Mouse (Mus musculus): ENCODE results near the gene Zswim1. TPM values are rescaled to one million over a fixed set of nuclear protein-coding genes. Genes with fewer than 3 reads are reported as not detected.

Gene Zswim1
- polyA plus RNA-seq, 2 experiments: 2.0 to 4.6 TPM

DNA sequence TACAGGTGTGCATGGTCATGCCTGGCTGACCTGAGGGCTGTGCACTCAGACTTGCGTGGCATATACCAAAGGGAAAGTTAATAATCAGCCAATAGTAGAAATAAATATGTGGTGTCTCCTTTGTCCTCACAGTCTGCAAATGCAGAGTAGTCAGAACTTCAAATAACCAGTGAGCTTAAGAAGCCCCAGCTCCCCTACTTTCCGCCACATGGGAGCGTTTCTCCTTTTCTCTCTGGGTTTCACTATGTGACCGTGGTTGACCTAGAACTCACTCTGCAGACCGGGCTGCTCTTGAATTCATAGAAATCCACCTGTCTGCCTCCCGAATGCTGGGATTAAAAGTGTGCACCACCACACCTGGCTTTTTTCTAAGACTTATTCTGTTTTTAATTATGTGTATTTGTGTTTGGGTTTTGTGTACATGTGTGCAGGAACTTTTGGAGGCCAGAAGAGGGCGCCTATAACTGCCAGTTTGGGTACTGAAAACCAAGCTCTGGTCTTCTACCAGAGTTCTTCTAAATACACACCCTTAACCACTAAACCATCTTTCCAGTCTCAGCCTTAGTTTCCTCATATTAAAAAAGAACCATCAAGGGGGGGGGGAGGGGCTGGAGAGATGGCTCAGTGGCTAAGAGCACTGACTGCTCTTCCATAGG lies 38.4 kb upstream of the Zswim1 start:
- DNase-seq (ENCODE audit: low read depth in 3 of 3, low spot score in 3 of 3): no peak
- H3K27ac ChIP-seq: no peak overlapping the region
- peaks cover 14 to 24% of the 10 kb centered on the region in 2 experiments for H3K4me1 ChIP-seq (replicated peaks; ENCODE audit: control insufficient read depth in 2 of 2, insufficient read depth in 2 of 2, low read length in 1 of 2)
- WGBS (ENCODE audit: insufficient replicate concordance): 63% methylated on average over 7 of the region's 7 CpGs
- H3K9ac ChIP-seq (replicated peaks): no peak overlapping the region
- no peak overlapping the region for H3K4me3 ChIP-seq (ENCODE audit: insufficient read depth in 1 of 2, low read depth in 2 of 2, low read length in 2 of 2)
- no peaks in the 10 kb centered on the region for H3K9me3 ChIP-seq (ENCODE audit: control insufficient read depth, low read length)
- peaks cover 12% of the 10 kb centered on the region for H3K27me3 ChIP-seq (ENCODE audit: control insufficient read depth, insufficient read depth, low read length)
- H3K4me2 ChIP-seq (ENCODE audit: low read depth): no peak overlapping the region
- no peak for ATAC-seq (ENCODE audit: insufficient read depth)
- TF ChIP-seq CTCF (IDR thresholded peaks at IDR 0.05; ENCODE audit: low read depth) (peak; percentile 44; the same call in 1 of the 2 replicates), EP300 (IDR thresholded peaks at IDR 0.05; ENCODE audit: low read depth) (no peak)
- no peaks in the 10 kb centered on the region for H3K36me3 ChIP-seq (replicated peaks; ENCODE audit: control insufficient read depth, insufficient read depth, low read depth)

DNA sequence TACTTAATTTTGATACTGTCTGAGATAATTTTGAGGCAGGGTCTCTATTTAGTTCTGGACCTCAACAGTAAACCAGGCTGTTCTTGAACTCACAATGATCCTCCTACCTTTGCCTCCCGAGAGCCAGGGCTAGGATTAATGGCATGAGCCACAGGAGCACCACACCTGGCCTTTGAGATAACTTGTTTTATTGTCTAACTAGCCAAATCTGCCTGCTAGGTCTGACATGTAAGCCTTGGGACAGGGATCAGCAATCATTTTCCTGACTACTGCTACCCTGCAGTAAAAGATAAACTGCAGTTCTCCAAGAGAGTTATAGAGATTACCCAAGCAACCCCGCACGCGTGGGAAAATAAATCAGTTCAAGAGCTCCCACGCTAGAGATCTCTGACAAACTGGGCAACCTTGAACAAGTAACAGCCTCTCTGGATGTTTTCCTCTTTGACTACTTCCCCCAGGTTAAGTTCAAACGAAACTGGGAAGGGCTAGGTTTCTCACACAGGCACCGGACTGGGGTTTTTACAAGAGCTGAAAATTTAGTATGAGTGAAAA lies 37.5 kb upstream of the Zswim1 start:
- ATAC-seq (ENCODE audit: insufficient read depth): no peak
- H3K4me3 ChIP-seq (ENCODE audit: insufficient read depth in 1 of 2, low read depth in 2 of 2, low read length in 2 of 2): peak overlapping the region; percentile 47 to 56

DNA sequence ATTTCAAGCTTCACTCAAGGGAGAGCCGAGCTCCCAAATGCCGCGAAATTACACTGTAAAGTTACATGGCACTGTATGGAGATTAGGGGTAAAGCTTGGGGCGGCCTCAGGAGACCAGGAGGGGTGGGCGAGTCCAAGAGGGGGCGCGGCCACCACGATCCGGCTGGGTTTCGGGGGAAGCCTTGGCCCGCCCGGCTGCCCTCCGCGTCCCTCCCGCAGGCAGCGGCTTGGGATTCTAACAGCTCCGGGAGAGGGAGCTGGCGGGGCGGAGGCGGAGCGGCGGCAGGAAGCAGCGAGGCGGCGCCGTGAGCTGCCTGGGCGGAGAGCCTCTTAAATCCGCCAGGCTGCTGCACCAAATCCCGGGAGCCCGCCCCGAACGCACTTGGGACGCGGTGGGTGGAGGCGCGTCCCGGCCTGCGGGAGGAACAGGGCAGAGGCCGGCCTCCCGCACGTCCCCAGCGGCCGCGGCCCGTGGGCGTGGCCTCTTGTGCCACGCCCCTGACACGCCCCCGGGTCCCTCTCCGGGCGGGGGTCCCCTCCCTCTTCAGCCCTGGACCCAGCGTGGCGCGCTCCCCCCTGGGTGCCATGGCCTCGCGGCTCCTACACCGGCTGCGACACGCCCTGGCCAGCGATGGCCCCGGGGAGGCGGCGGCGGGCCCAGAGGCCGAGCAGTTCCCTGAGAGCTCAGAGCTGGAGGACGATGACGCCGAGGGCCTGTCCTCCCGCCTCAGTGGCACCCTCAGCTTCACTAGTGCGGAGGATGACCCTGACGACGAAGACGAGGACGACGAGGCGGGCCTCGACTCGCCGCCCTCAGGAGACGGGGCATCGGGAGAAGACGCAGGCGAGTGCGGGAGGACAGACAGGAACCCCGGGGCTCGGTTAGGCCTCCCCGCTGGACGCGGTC lies 36.8 kb upstream of the Zswim1 start, which contains the start of gene Snx21:
Gene Snx21, plus strand, starts transcription at position 343 of the 907 bp plus-strand sequence.
- DNase-seq (ENCODE audit: low read depth in 3 of 3, low spot score in 3 of 3) (peak; percentile 62 to 74 (median 65)), ATAC-seq (ENCODE audit: insufficient read depth) (peak; percentile 85)
- peak within 1 kb of the TSS; percentile 68 for H3K4me2 ChIP-seq (ENCODE audit: low read depth)
- H3K36me3 ChIP-seq (replicated peaks; ENCODE audit: control insufficient read depth, insufficient read depth, low read depth): no peaks in the 10 kb centered on the region
- TF ChIP-seq CTCF (IDR thresholded peaks at IDR 0.05; ENCODE audit: low read depth): peak; percentile 58
- peak; percentile 7; the same call in 1 of the 2 replicates for TF ChIP-seq EP300 (IDR thresholded peaks at IDR 0.05; ENCODE audit: low read depth)
- H3K4me3 ChIP-seq (ENCODE audit: insufficient read depth in 1 of 2, low read depth in 2 of 2, low read length in 2 of 2): peak within 1 kb of the TSS; percentile 47 to 56
- peak within 1 kb of the TSS; percentile 38 for H3K27ac ChIP-seq
- H3K27me3 ChIP-seq (ENCODE audit: control insufficient read depth, insufficient read depth, low read length): peaks cover 7% of the 10 kb centered on the region
- peaks cover 14 to 28% of the 10 kb centered on the region in 2 experiments for H3K4me1 ChIP-seq (replicated peaks; ENCODE audit: control insufficient read depth in 2 of 2, insufficient read depth in 2 of 2, low read length in 1 of 2)
- under 1% methylated on average over 77 of the region's 89 CpGs for WGBS (ENCODE audit: insufficient replicate concordance)
- H3K9me3 ChIP-seq (ENCODE audit: control insufficient read depth, low read length): no peaks in the 10 kb centered on the region
- peak within 1 kb of the TSS; percentile 65 for H3K9ac ChIP-seq (replicated peaks)

More for the DNA sequence above, 37.5 kb upstream of the Zswim1 start:
- Histone ChIP-seq H3K9ac (replicated peaks) (peak overlapping the region; percentile 65), H3K4me2 (ENCODE audit: low read depth) (peak overlapping the region; percentile 68), H3K36me3 (replicated peaks; ENCODE audit: control insufficient read depth, insufficient read depth, low read depth) (no peaks in the 10 kb centered on the region), H3K9me3 (ENCODE audit: control insufficient read depth, low read length) (no peaks in the 10 kb centered on the region), H3K4me1 (replicated peaks; ENCODE audit: control insufficient read depth in 2 of 2, insufficient read depth in 2 of 2, low read length in 1 of 2) (peaks cover 14 to 25% of the 10 kb centered on the region in 2 experiments), H3K27ac (no peak overlapping the region), H3K27me3 (ENCODE audit: control insufficient read depth, insufficient read depth, low read length) (peaks cover 7% of the 10 kb centered on the region)
- TF ChIP-seq CTCF (IDR thresholded peaks at IDR 0.05; ENCODE audit: low read depth) (no peak), EP300 (IDR thresholded peaks at IDR 0.05; ENCODE audit: low read depth) (no peak)
- 5% methylated on average over 7 of the region's 7 CpGs for WGBS (ENCODE audit: insufficient replicate concordance)
- DNase-seq (ENCODE audit: low read depth in 3 of 3, low spot score in 3 of 3): no peak

DNA sequence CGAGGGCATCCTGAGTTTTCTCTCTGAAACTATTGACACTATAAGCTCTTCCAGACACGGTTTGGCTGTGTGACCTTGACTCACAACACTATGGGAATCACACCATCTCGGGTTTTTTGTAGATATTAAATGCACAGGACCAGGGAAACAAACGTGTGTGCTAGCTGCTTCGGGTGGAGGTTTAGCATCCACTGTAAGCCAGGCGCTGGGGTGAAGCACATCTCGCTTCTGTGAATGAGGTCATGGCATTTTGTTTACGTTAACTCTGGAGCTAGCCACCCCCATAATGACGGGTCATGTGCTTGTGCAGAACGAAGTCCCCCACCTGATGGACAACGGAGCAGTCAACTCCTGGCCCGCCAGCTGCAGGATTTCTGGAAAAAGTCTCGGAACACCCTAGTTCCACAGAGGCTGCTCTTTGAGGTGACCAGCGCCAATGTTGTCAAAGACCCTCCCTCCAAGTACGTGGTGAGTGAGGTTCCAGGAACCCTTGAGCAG lies 36.0 kb upstream of the Zswim1 start:
- Histone ChIP-seq H3K4me2 (ENCODE audit: low read depth) (peak overlapping the region; percentile 68), H3K27me3 (ENCODE audit: control insufficient read depth, insufficient read depth, low read length) (peaks cover 7% of the 10 kb centered on the region), H3K9me3 (ENCODE audit: control insufficient read depth, low read length) (no peaks in the 10 kb centered on the region), H3K36me3 (replicated peaks; ENCODE audit: control insufficient read depth, insufficient read depth, low read depth) (no peaks in the 10 kb centered on the region), H3K27ac (peak overlapping the region; percentile 38), H3K9ac (replicated peaks) (peak overlapping the region; percentile 65; the same call in 1 of the 2 replicates), H3K4me3 (ENCODE audit: insufficient read depth in 1 of 2, low read depth in 2 of 2, low read length in 2 of 2) (peak overlapping the region; percentile 47 to 56), H3K4me1 (replicated peaks; ENCODE audit: control insufficient read depth in 2 of 2, insufficient read depth in 2 of 2, low read length in 1 of 2) (peaks cover 14 to 28% of the 10 kb centered on the region in 2 experiments)
- whole genome bisulfite sequencing (ENCODE audit: insufficient replicate concordance): 17% methylated on average over 15 of the region's 15 CpGs
- ATAC-seq (ENCODE audit: insufficient read depth) (peak; percentile 2; the same call in 1 of the 2 replicates), DNase-seq (ENCODE audit: low read depth in 3 of 3, low spot score in 3 of 3) (no peak)
- TF ChIP-seq CTCF (IDR thresholded peaks at IDR 0.05; ENCODE audit: low read depth) (no peak), EP300 (IDR thresholded peaks at IDR 0.05; ENCODE audit: low read depth) (no peak)
